Mouse (Mus musculus): ENCODE measurements around the gene L3hypdh.

DNA sequence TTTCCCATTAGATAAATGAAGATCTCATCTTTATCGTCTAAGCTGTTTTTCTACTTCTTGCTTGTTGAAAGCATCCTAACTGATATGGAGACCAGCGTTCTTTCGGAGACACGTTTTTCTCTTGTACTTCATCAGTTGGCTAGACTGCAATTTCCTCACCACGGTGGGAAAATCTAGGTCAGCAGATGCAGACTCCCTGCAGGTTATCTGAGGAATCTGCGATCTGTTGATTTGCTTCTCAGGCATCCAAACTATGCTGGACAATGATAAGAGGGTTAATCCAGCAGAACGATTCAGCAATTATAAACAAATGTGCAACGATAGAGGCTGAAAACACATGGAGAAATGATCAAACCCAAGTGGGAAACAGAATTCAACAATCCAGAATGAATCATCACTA lies 45.7 kb downstream of the L3hypdh start:
- TF ChIP-seq MAX (IDR thresholded peaks at IDR 0.05; ENCODE audit: low read length) (no peak), POLR2A (IDR thresholded peaks at IDR 0.05; ENCODE audit: low read depth, low read length) (no peak), MEF2A (IDR thresholded peaks at IDR 0.05; ENCODE audit: borderline replicate concordance, low read depth, low read length) (no peak), IRF4 (IDR thresholded peaks at IDR 0.05; ENCODE audit: low read depth, low read length) (no peak), CHD1 (IDR thresholded peaks at IDR 0.05; ENCODE audit: low read depth, low read length) (no peak), SIN3A (IDR thresholded peaks at IDR 0.05; ENCODE audit: low read length) (no peak), CTCF (conservative IDR thresholded peaks at IDR 0.05 in 1 of 2, IDR thresholded peaks at IDR 0.05 in 1 of 2; ENCODE audit: low read depth in 2 of 2, low read length in 2 of 2) (no peak), GABPA (IDR thresholded peaks at IDR 0.05; ENCODE audit: insufficient replicate concordance, low read depth, low read length) (no peak), EP300 (IDR thresholded peaks at IDR 0.05; ENCODE audit: low read length) (no peak), CHD2 (IDR thresholded peaks at IDR 0.05; ENCODE audit: low read length) (no peak), MAFK (IDR thresholded peaks at IDR 0.05; ENCODE audit: insufficient replicate concordance, low read length) (no peak), ZKSCAN1 (IDR thresholded peaks at IDR 0.05; ENCODE audit: borderline replicate concordance, low read depth, low read length) (no peak)
